Mouse (Mus musculus) megakaryocyte, embryonic 14.5 days (primary cell): Measurements from ENCODE around the gene Mrpl33. TPM values are rescaled to one million over a fixed set of nuclear protein-coding genes. Genes with fewer than 3 reads are reported as not detected.

Experiments used
- H3K27me3 ChIP-seq: replicated peaks from 2 replicates; pipeline ENCODE3; 2012; ENCODE audit warnings: inconsistent platforms
- H3K36me3 ChIP-seq: replicated peaks from 2 replicates; pipeline ENCODE3; 2012; ENCODE audit warnings: low read length, inconsistent platforms, mixed read lengths
- H3K4me1 ChIP-seq: 2 replicates; pipeline ENCODE4 v1.6.1; 2012; ENCODE audit warnings: inconsistent platforms
- H3K4me3 ChIP-seq: replicated peaks from 2 replicates; pipeline ENCODE3; 2012; ENCODE audit warnings: moderate library complexity, mild to moderate bottlenecking, inconsistent platforms
- H3K9me3 ChIP-seq: 2 replicates; pipeline ENCODE4 v1.6.1; 2012; ENCODE audit warnings: inconsistent platforms
- FLI1 ChIP-seq: IDR thresholded peaks from 2 replicates; pipeline ENCODE4 v1.6.1; 2012; ENCODE audit warnings: low read length, inconsistent platforms, mixed read lengths
- GATA1 ChIP-seq: IDR thresholded peaks from 3 replicates; pipeline ENCODE4 v1.6.1; 2012; ENCODE audit warnings: mixed read lengths, low read length, inconsistent platforms, borderline replicate concordance
- polyA plus RNA-seq: library from polyadenylated mRNA; stranded (reverse); fragments of >175 nt; gene quantifications from 2 replicates; pipeline ENCODE4 v1.2.3, GENCODE M21; 2012; ENCODE audit warnings: low replicate concordance; ENCODE audit not compliant: insufficient read depth

Mrpl33 gene
- polyA plus RNA-seq, 1 experiment, result 6.0 TPM

- TF ChIP-seq FLI1, result no peak
- no peak for TF ChIP-seq GATA1
- no peak overlapping the region for H3K4me3 ChIP-seq
- H3K27me3 ChIP-seq, result no peaks in the 10 kb centered on the region
- H3K36me3 ChIP-seq, result peaks cover 76% of the 10 kb centered on the region
- H3K9me3 ChIP-seq, result no peaks in the 10 kb centered on the region
- H3K4me1 ChIP-seq, result peaks cover 57% of the 10 kb centered on the region
Measured at GRCm38 (mm10) chr5:31634679-31635078, 37.9 kb downstream of the Mrpl33 start.

GRCm38 (mm10) chr5:31636636-31637253 is 40.0 kb downstream of the Mrpl33 start:
- peak overlapping the region; percentile 51 for H3K4me3 ChIP-seq
- no peaks in the 10 kb centered on the region for H3K9me3 ChIP-seq
- H3K27me3 ChIP-seq, result no peaks in the 10 kb centered on the region
- no peak for TF ChIP-seq GATA1
- H3K4me1 ChIP-seq, result peaks cover 41% of the 10 kb centered on the region
- H3K36me3 ChIP-seq, result peaks cover 86% of the 10 kb centered on the region

DNA sequence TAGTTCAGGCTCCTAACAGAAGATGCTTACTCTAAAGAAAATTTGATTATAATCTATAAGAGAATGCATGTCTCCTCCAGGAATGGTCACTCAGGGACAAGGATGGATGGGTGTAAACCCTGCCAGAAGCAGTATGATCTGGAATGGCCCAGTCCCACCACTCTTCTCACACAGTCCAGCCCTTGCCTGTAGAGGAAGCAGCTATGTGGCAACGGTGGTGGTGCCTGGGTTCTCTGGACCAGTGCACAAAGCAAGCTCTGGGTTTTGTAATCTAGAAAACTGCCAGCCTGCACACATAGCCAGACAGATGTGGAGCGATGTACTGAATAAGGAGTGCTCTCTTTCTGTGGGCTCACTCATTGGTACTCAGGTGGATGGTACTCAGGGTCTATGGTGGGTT is 43.8 kb downstream of the Mrpl33 start:
- no peak for TF ChIP-seq FLI1
- no peak overlapping the region for H3K4me3 ChIP-seq
- H3K27me3 ChIP-seq, result no peaks in the 10 kb centered on the region
- peaks cover 89% of the 10 kb centered on the region for H3K36me3 ChIP-seq
- peaks cover 30% of the 10 kb centered on the region for H3K4me1 ChIP-seq
- no peaks in the 10 kb centered on the region for H3K9me3 ChIP-seq

- H3K36me3 ChIP-seq, result peaks cover 91% of the 10 kb centered on the region
Measured at GRCm38 (mm10) chr5:31642300-31642699, 45.6 kb downstream of the Mrpl33 start.

GRCm38 (mm10) chr5:31644272-31644671 is 47.5 kb downstream of the Mrpl33 start:
- no peak overlapping the region for H3K4me3 ChIP-seq
- H3K36me3 ChIP-seq, result peaks cover 90% of the 10 kb centered on the region
- TF ChIP-seq GATA1 (no peak), FLI1 (no peak)
- no peaks in the 10 kb centered on the region for H3K27me3 ChIP-seq
- no peaks in the 10 kb centered on the region for H3K9me3 ChIP-seq
- H3K4me1 ChIP-seq, result peaks cover 21% of the 10 kb centered on the region

More at GRCm38 (mm10) chr5:31642300-31642699, 45.6 kb downstream of the Mrpl33 start:
- Histone ChIP-seq H3K9me3 (no peaks in the 10 kb centered on the region), H3K27me3 (no peaks in the 10 kb centered on the region), H3K4me1 (peaks cover 18% of the 10 kb centered on the region), H3K4me3 (no peak overlapping the region)
- TF ChIP-seq FLI1, result no peak
- TF ChIP-seq GATA1, result no peak

GRCm38 (mm10) chr5:31644847-31645246 is 48.1 kb downstream of the Mrpl33 start:
- no peaks in the 10 kb centered on the region for H3K27me3 ChIP-seq
- H3K4me1 ChIP-seq, result peaks cover 21% of the 10 kb centered on the region
- TF ChIP-seq FLI1 (no peak), GATA1 (no peak)
- no peak overlapping the region for H3K4me3 ChIP-seq
- peaks cover 91% of the 10 kb centered on the region for H3K36me3 ChIP-seq
- no peaks in the 10 kb centered on the region for H3K9me3 ChIP-seq

- H3K27me3 ChIP-seq, result no peaks in the 10 kb centered on the region
- no peaks in the 10 kb centered on the region for H3K9me3 ChIP-seq
- H3K4me3 ChIP-seq, result no peak overlapping the region
- TF ChIP-seq GATA1, result no peak
- TF ChIP-seq FLI1, result no peak
- peaks cover 21% of the 10 kb centered on the region for H3K4me1 ChIP-seq
- H3K36me3 ChIP-seq, result peaks cover 91% of the 10 kb centered on the region
Measured at GRCm38 (mm10) chr5:31645798-31646197, 49.1 kb downstream of the Mrpl33 start.

GRCm38 (mm10) chr5:31646574-31646973 is 49.8 kb downstream of the Mrpl33 start:
- TF ChIP-seq FLI1, result no peak
- no peak for TF ChIP-seq GATA1
- H3K4me1 ChIP-seq, result peaks cover 21% of the 10 kb centered on the region
- H3K4me3 ChIP-seq, result no peak overlapping the region
- no peaks in the 10 kb centered on the region for H3K27me3 ChIP-seq
- H3K9me3 ChIP-seq, result no peaks in the 10 kb centered on the region
- H3K36me3 ChIP-seq, result peaks cover 91% of the 10 kb centered on the region

- Histone ChIP-seq H3K4me1 (peaks cover 21% of the 10 kb centered on the region), H3K4me3 (no peak overlapping the region), H3K27me3 (no peaks in the 10 kb centered on the region), H3K9me3 (no peaks in the 10 kb centered on the region), H3K36me3 (peaks cover 89% of the 10 kb centered on the region)
- TF ChIP-seq FLI1 (no peak), GATA1 (no peak)
Measured at GRCm38 (mm10) chr5:31647327-31647726, 50.6 kb downstream of the Mrpl33 start.

DNA sequence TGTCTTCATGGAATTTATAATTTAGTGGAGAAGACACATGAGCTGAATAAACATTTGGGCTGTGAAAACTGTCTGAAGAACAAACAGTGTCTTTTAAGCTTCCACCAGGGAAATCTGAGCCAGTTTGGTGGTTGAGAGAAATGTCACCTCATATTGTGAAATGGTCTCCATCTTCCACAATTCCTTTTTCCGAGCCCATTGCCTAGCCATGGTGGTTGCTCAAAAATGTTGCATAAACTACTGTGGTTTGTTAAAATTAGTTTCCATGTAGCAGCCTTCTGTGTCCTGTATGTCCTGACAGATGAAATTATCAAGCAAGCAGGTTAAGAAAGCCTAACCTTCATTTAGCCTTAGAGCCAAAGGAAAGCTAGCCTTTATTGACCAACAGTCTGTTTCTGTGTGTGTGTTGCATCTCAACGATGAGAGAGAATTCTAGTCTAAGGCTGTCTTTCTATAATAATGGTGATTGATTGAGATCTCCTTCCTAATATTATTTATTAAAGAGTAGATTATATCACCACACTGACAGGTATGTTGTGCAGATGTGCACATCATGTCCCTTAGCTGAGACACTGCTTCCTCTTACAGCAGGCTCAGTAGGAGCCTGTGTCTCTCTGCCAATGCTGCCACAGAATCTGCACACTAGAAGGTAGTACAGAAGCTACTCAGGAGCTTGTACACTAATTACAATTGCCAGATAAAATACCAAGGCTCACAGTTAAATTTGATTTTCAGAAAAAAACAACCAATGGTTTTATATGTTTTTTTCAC is 54.0 kb downstream of the Mrpl33 start:
- Histone ChIP-seq H3K36me3 (peaks cover 94% of the 10 kb centered on the region), H3K4me1 (peaks cover 9% of the 10 kb centered on the region), H3K9me3 (peaks cover 12% of the 10 kb centered on the region), H3K27me3 (no peaks in the 10 kb centered on the region), H3K4me3 (no peak overlapping the region)
- TF ChIP-seq FLI1 (no peak), GATA1 (no peak)

GRCm38 (mm10) chr5:31655688-31656190 is 59.0 kb downstream of the Mrpl33 start:
- no peak for TF ChIP-seq FLI1
- TF ChIP-seq GATA1, result no peak
- Histone ChIP-seq H3K36me3 (peaks cover 89% of the 10 kb centered on the region), H3K4me3 (no peak overlapping the region), H3K27me3 (no peaks in the 10 kb centered on the region), H3K4me1 (no peaks in the 10 kb centered on the region), H3K9me3 (peaks cover 12% of the 10 kb centered on the region)
